Mouse (Mus musculus) lung, embryonic 14.5 days (tissue): ENCODE results near the gene Frs3. TPM values are rescaled to one million over a fixed set of nuclear protein-coding genes. Genes with fewer than 3 reads are reported as not detected.

ENCODE experiments used
- ATAC-seq: fragments of 200-750 bp; cut with Nextera tagmentation; 2 replicates; pipeline ENCODE4 v1.8.0; 2017; ENCODE audit warnings: mild to moderate bottlenecking, moderate TSS enrichment, moderate library complexity; ENCODE audit not compliant: insufficient read depth
- DNase-seq: peaks from one replicate; pipeline ENCODE4 v3.0.0-alpha.2; 2015
- H3K27ac ChIP-seq: fragments of 300-500 bp; sonication (generic); 2 replicates; pipeline ENCODE4 v1.5.1; 2014; ENCODE audit warnings: low read depth, mild to moderate bottlenecking, moderate library complexity
- H3K27me3 ChIP-seq: fragments of 300-500 bp; sonication (generic); 2 replicates; pipeline ENCODE4 v1.6.1; 2014; ENCODE audit warnings: low read length, control low read depth; ENCODE audit not compliant: insufficient read depth
- H3K36me3 ChIP-seq: fragments of 300-500 bp; sonication (generic); 2 replicates; pipeline ENCODE4 v1.6.1; 2014; ENCODE audit warnings: control low read depth; ENCODE audit not compliant: insufficient read depth
- H3K4me1 ChIP-seq: fragments of 300-500 bp; sonication (generic); 2 replicates; pipeline ENCODE4 v1.6.1; 2014; ENCODE audit warnings: antibody characterized with exemption, control low read depth; ENCODE audit not compliant: insufficient read depth
- H3K4me2 ChIP-seq: fragments of 300-500 bp; sonication (generic); 2 replicates; pipeline ENCODE4 v1.6.1; 2014; ENCODE audit warnings: mild to moderate bottlenecking
- H3K4me3 ChIP-seq: fragments of 300-500 bp; sonication (generic); 2 replicates; pipeline ENCODE4 v1.5.1; 2014; ENCODE audit warnings: low read depth, low read length
- H3K9ac ChIP-seq: fragments of 300-500 bp; sonication (generic); 2 replicates; pipeline ENCODE4 v1.6.1; 2014
- H3K9me3 ChIP-seq: fragments of 300-500 bp; sonication (generic); 2 replicates; pipeline ENCODE4 v1.6.1; 2016; ENCODE audit warnings: low read depth, low read length, control low read depth
- CTCF ChIP-seq: IDR thresholded peaks from 2 replicates; pipeline ENCODE4 v1.5.1; 2016; ENCODE audit warnings: antibody characterized with exemption, low read depth
- WGBS: fragments of 180-500 bp; shearing (Covaris S2); extraction: QIAGEN DNeasy Blood & Tissue Kit; methylation state at CpG from one replicate; pipeline ENCODE4 v1.1.7; 2014; 5-methylcytosine and 5-hydroxymethylcytosine counted together
- polyA plus RNA-seq: library from polyadenylated mRNA; unstranded; fragments of >200 nt; fragmentation: Nextera tagmentation; extraction: Ambion mirVana; gene quantifications from 2 replicates; pipeline ENCODE4 v1.2.1, GENCODE M21; 2014

Gene Frs3
- polyA plus RNA-seq, 1 experiment from 2014 or later, result 5.1 TPM

GRCm38 (mm10) chr17:47753130-47753775 is 64.4 kb downstream of the Frs3 start:
- no peak overlapping the region for H3K9ac ChIP-seq
- no peaks in the 10 kb centered on the region for H3K36me3 ChIP-seq
- ATAC-seq, result no peak
- H3K27me3 ChIP-seq, result no peaks in the 10 kb centered on the region
- H3K27ac ChIP-seq, result no peak overlapping the region
- H3K9me3 ChIP-seq, result no peaks in the 10 kb centered on the region
- no peaks in the 10 kb centered on the region for H3K4me1 ChIP-seq
- no peak overlapping the region for H3K4me3 ChIP-seq
- no peak overlapping the region for H3K4me2 ChIP-seq
- 58% methylated on average over 8 of the region's 8 CpGs for WGBS
- DNase-seq, result no peak
- TF ChIP-seq CTCF, result no peak

Other genes with a start within 250 kb of the Frs3 start
- gene Taf8, start 186.7 kb upstream of the Frs3 start, polyA plus RNA-seq, result 22.1 and 26.8 TPM in 2 replicates
- gene Ccnd3, start 184.0 kb upstream of the Frs3 start, polyA plus RNA-seq, result 289 and 308 TPM in 2 replicates
- 24.2 and 25.4 TPM in 2 replicates for gene Bysl, start 77.5 kb upstream of the Frs3 start, polyA plus RNA-seq
- 45.5 and 49.2 TPM in 2 replicates for gene Med20, start 77.4 kb upstream of the Frs3 start, polyA plus RNA-seq
- 0.74 and 1.8 TPM in 2 replicates for gene Gm20517, start 77.4 kb upstream of the Frs3 start, polyA plus RNA-seq
- gene Usp49, start 58.3 kb upstream of the Frs3 start, polyA plus RNA-seq, result 5.0 and 5.6 TPM in 2 replicates
- gene Tomm6, start 644 bp upstream of the Frs3 start, polyA plus RNA-seq, result 433 and 434 TPM in 2 replicates
- gene Gm21981, start 5.4 kb downstream of the Frs3 start, polyA plus RNA-seq, result 1.1 and 1.3 TPM in 2 replicates
- gene Prickle4, start 5.7 kb downstream of the Frs3 start, polyA plus RNA-seq, result 1.5 TPM in 1 of 2 replicates, not detected in the other
- gene Pgc, start 37.8 kb downstream of the Frs3 start, polyA plus RNA-seq, result 7.6 and 9.1 TPM in 2 replicates
- 7.6 and 9.3 TPM in 2 replicates for gene Tfeb, start 48.0 kb downstream of the Frs3 start, polyA plus RNA-seq
- 38.8 and 43.6 TPM in 2 replicates for gene Mdfi, start 145.7 kb downstream of the Frs3 start, polyA plus RNA-seq
- gene Foxp4, start 235.6 kb downstream of the Frs3 start, polyA plus RNA-seq, result 37.2 and 42.2 TPM in 2 replicates